Comparison of ENCODE assay signal across 9 mouse cellular contexts in genomic region chr13:55171517-55172335, GRCm38 (mm10). TPM values are rescaled to one million over a fixed set of nuclear protein-coding genes. Genes with fewer than 3 reads are reported as not detected.
DNase-seq lines count a peak whose midpoint lies in the region; ATAC-seq and TF ChIP-seq lines count a peak whose summit lies in the region.
"Had no signal": no experiment of that assay in that cellular context is flagged by ENCODE, and none has a peak within 500 bp of the region (broad histone marks: within the 10 kb centered on the region; RNA-seq: fewer than 3 reads in every experiment).

No protein-coding gene starts in this region.

- H3K9me3 ChIP-seq in forebrain, embryonic 13.5 days (replicated peaks) = 0 out of 2 replicates have a peak, but pooled peaks cover 3% of the 10 kb centered on the region
- no peaks in the 10 kb centered on the region for H3K9me3 ChIP-seq in lung, postnatal 0 days (ENCODE audit: low read length)

- no peak for TF ChIP-seq CTCF in lung, postnatal 0 days (IDR thresholded peaks at IDR 0.05)

- no peak for TF ChIP-seq EP300 in lung, postnatal 0 days (IDR thresholded peaks at IDR 0.05)

- peak overlapping the region; percentile 48 for H3K4me2 ChIP-seq in forebrain, embryonic 13.5 days
- peak overlapping the region; percentile 44 for H3K4me2 ChIP-seq in lung, postnatal 0 days (replicated peaks; ENCODE audit: low read depth, low read length)

- H3K27ac ChIP-seq in forebrain, embryonic 13.5 days = peak overlapping the region; percentile 82
- H3K27ac ChIP-seq in lung, postnatal 0 days (ENCODE audit: low read length) = peak overlapping the region; percentile 70
- H3K27ac ChIP-seq: left cerebral cortex, adult 2 months had no signal

- peaks cover 26% of the 10 kb centered on the region for H3K4me1 ChIP-seq in forebrain, embryonic 13.5 days
- 0 out of 2 replicates have a peak, but pooled peaks cover 2% of the 10 kb centered on the region for H3K4me1 ChIP-seq in lung, postnatal 0 days (ENCODE audit: insufficient read depth, low read depth, low read length)

- intact Hi-C loops in heart, postnatal 25 days (cut with DNase I) = no loop called here

- H3K4me3 ChIP-seq in forebrain, embryonic 13.5 days = peak overlapping the region; percentile 10; the same call in 1 of the 2 replicates
- no peak overlapping the region for H3K4me3 ChIP-seq in lung, postnatal 0 days (ENCODE audit: low read depth, low read length)
- H3K4me3 ChIP-seq: left cerebral cortex, adult 2 months had no signal

- peak; percentile 85 for ATAC-seq in forebrain, embryonic 13.5 days
- peak; percentile 73 for ATAC-seq in lung, postnatal 0 days

- DNase-seq in left cerebral cortex, adult 11 months (ENCODE audit: low spot score) = peak; percentile 63
- no peak for DNase-seq in left cerebral cortex, adult 8-10 months (ENCODE audit: low spot score in 2 of 2)
- DNase-seq in heart, postnatal 25 days (ENCODE audit: low spot score) = peak; percentile 47
- DNase-seq in layer of hippocampus, postnatal 10 days (ENCODE audit: low spot score in 2 of 2) = peak; percentile 72
- peak; percentile 80 for DNase-seq in lung, postnatal 0 days (ENCODE audit: low spot score)
- DNase-seq in retina, postnatal 1 day = peak; percentile 86
- DNase-seq in thymus, postnatal 0 days (ENCODE audit: low spot score) = no peak

- H3K9ac ChIP-seq in forebrain, embryonic 13.5 days = peak overlapping the region; percentile 34
- H3K9ac ChIP-seq in lung, postnatal 0 days (replicated peaks; ENCODE audit: low read depth) = no peak overlapping the region

- 14% methylated on average over 26 of the region's 26 CpGs for WGBS in forebrain, embryonic 13.5 days
- 14% methylated on average over 26 of the region's 26 CpGs for WGBS in lung, postnatal 0 days

- no peaks in the 10 kb centered on the region for H3K27me3 ChIP-seq in forebrain, embryonic 13.5 days
- H3K27me3 ChIP-seq in lung, postnatal 0 days (replicated peaks; ENCODE audit: insufficient read depth, low read length) = no peaks in the 10 kb centered on the region

- no peaks in the 10 kb centered on the region for H3K36me3 ChIP-seq in forebrain, embryonic 13.5 days (ENCODE audit: poor library complexity, severe bottlenecking)
- H3K36me3 ChIP-seq in lung, postnatal 0 days (ENCODE audit: insufficient read depth, low read length) = no peaks in the 10 kb centered on the region

RNA-seq across cellular contexts. Expression of gene Fgfr4, which starts 19.3 kb away (rescaled TPM):
- under 1 TPM; 0.21 to 0.70 (median 0.58) TPM for total RNA-seq in left cerebral cortex, adult 8-10 months (2022)
- polyA plus RNA-seq in forebrain, embryonic 13.5 days (2015; fragmentation: Nextera tagmentation; extraction: Ambion mirVana) = 0.25 and 0.48 TPM in 2 replicates
- under 1 TPM; 0.11 to 0.44 TPM for total RNA-seq in heart, postnatal 25 days (2021)
- total RNA-seq in layer of hippocampus, postnatal 10 days (2021) = under 1 TPM; 0.41 to 0.58 TPM
- 18.9 and 19.3 TPM in 2 replicates for polyA plus RNA-seq in lung, postnatal 0 days (2015; fragmentation: Nextera tagmentation; extraction: Ambion mirVana)
- polyA plus RNA-seq in thymus, postnatal 0 days (2015; fragmentation: Nextera tagmentation; extraction: Ambion mirVana) = 0.06 TPM in 1 of 2 replicates, not detected in the other

RNA-seq across cellular contexts. Expression of gene Nsd1, which starts 37.9 kb away (rescaled TPM):
- total RNA-seq in left cerebral cortex, adult 8-10 months (2022) = 100 to 1,000 TPM; 108 to 137 (median 123) TPM
- 70.7 and 77.2 TPM in 2 replicates for polyA plus RNA-seq in forebrain, embryonic 13.5 days (2015; fragmentation: Nextera tagmentation; extraction: Ambion mirVana)
- 10 to 100 TPM; 59.1 to 65.4 TPM for total RNA-seq in heart, postnatal 25 days (2021)
- 100 to 1,000 TPM; 153 to 156 TPM for total RNA-seq in layer of hippocampus, postnatal 10 days (2021)
- 52.4 and 55.7 TPM in 2 replicates for polyA plus RNA-seq in lung, postnatal 0 days (2015; fragmentation: Nextera tagmentation; extraction: Ambion mirVana)
- polyA plus RNA-seq in thymus, postnatal 0 days (2015; fragmentation: Nextera tagmentation; extraction: Ambion mirVana) = 52.6 and 73.8 TPM in 2 replicates

RNA-seq across cellular contexts. Expression of gene Gm17617, which starts 38.4 kb away (rescaled TPM):
- total RNA-seq in left cerebral cortex, adult 8-10 months (2022) = not detected
- polyA plus RNA-seq in forebrain, embryonic 13.5 days (2015; fragmentation: Nextera tagmentation; extraction: Ambion mirVana) = not detected in 2 replicates
- total RNA-seq in heart, postnatal 25 days (2021) = not detected
- not detected for total RNA-seq in layer of hippocampus, postnatal 10 days (2021)
- polyA plus RNA-seq in lung, postnatal 0 days (2015; fragmentation: Nextera tagmentation; extraction: Ambion mirVana) = not detected in 2 replicates
- polyA plus RNA-seq in thymus, postnatal 0 days (2015; fragmentation: Nextera tagmentation; extraction: Ambion mirVana) = not detected in 2 replicates
- total RNA-seq: left cerebral cortex, adult 2 months had no signal

Comparison
In these comparisons a context has a peak if more than half of its experiments do, and no peak if none do; other contexts are left out.
1. DNase-seq: peak in left cerebral cortex, adult 11 months (single experiment), heart, postnatal 25 days (single experiment), layer of hippocampus, postnatal 10 days (2 of 2), lung, postnatal 0 days (single experiment) and retina, postnatal 1 day (single experiment); none in left cerebral cortex, adult 8-10 months (0 of 2) and thymus, postnatal 0 days (single experiment).